Mouse (Mus musculus) kidney, adult 11 months (tissue): ENCODE data around the gene Iqsec3.
A peak's percentile ranks its signal among the peaks of the same experiment; 100 is the strongest.

Experiments used
- DNase-seq: peaks from one replicate; pipeline ENCODE4 v3.0.0; 2022

Gene Iqsec3

GRCm38 (mm10) chr6:121363956-121364355 lies 109.5 kb downstream of the Iqsec3 start:
- DNase-seq: peak; percentile 61

GRCm38 (mm10) chr6:121363061-121363460 lies 110.4 kb downstream of the Iqsec3 start:
- no peak for DNase-seq

GRCm38 (mm10) chr6:121357232-121357631 lies 116.2 kb downstream of the Iqsec3 start:
- no peak for DNase-seq

GRCm38 (mm10) chr6:121356041-121356440 lies 117.4 kb downstream of the Iqsec3 start:
- DNase-seq: no peak

GRCm38 (mm10) chr6:121352276-121352675 lies 121.2 kb downstream of the Iqsec3 start:
- no peak for DNase-seq

GRCm38 (mm10) chr6:121346428-121346827 lies 127.0 kb downstream of the Iqsec3 start:
- DNase-seq: no peak

- DNase-seq: no peak
Observed at GRCm38 (mm10) chr6:121344329-121344728, 129.1 kb downstream of the Iqsec3 start.

GRCm38 (mm10) chr6:121343771-121344123 lies 129.7 kb downstream of the Iqsec3 start:
- peak; percentile 21 for DNase-seq

- no peak for DNase-seq
Observed at GRCm38 (mm10) chr6:121343026-121343770, 130.3 kb downstream of the Iqsec3 start, which contains the start of gene Slc6a12. Gene Slc6a12 (plus strand): TSS chr6:121343076.

GRCm38 (mm10) chr6:121341650-121342049 lies 131.8 kb downstream of the Iqsec3 start:
- no peak for DNase-seq

- no peak for DNase-seq
Observed at GRCm38 (mm10) chr6:121338519-121338896, 135.0 kb downstream of the Iqsec3 start.

- DNase-seq: peak; percentile 77
Observed at GRCm38 (mm10) chr6:121337770-121338518, 135.5 kb downstream of the Iqsec3 start.

- DNase-seq: no peak
Observed at GRCm38 (mm10) chr6:121337229-121337628, 136.2 kb downstream of the Iqsec3 start.

- no peak for DNase-seq
Observed at GRCm38 (mm10) chr6:121336558-121336957, 136.9 kb downstream of the Iqsec3 start.

- DNase-seq: no peak
Observed at GRCm38 (mm10) chr6:121335841-121336240, 137.6 kb downstream of the Iqsec3 start.

- peak; percentile 50 for DNase-seq
Observed at GRCm38 (mm10) chr6:121329848-121330508, 143.5 kb downstream of the Iqsec3 start.

- no peak for DNase-seq
Observed at GRCm38 (mm10) chr6:121328417-121328884, 145.0 kb downstream of the Iqsec3 start.

- no peak for DNase-seq
Observed at GRCm38 (mm10) chr6:121326486-121327069, 146.9 kb downstream of the Iqsec3 start.

GRCm38 (mm10) chr6:121325740-121326139 lies 147.7 kb downstream of the Iqsec3 start:
- DNase-seq: no peak

- no peak for DNase-seq
Observed at GRCm38 (mm10) chr6:121325298-121325697, 148.2 kb downstream of the Iqsec3 start.
